9 mouse cellular contexts compared by ENCODE assay signal in genomic region chr12:88983688-88984330, GRCm38 (mm10).
DNase-seq lines count a peak whose midpoint lies in the region; ATAC-seq and TF ChIP-seq lines count a peak whose summit lies in the region.
"Had no signal": no experiment of that assay in that cellular context is flagged by ENCODE, and none has a peak within 500 bp of the region (broad histone marks: within the 10 kb centered on the region; RNA-seq: fewer than 3 reads in every experiment).

No protein-coding gene starts in this region.

- DNase-seq in heart, adult 9 months (ENCODE audit: low spot score in 2 of 2), result no peak
- DNase-seq in c-Kit-positive CD71-positive TER-119-positive erythroid progenitor cells, embryonic 14.5 days (ENCODE audit: low spot score), result peak; percentile 87
- peak; percentile 19 for DNase-seq in heart, postnatal 4 days
- DNase-seq in mesoderm, embryonic 11.5 days (ENCODE audit: low read depth, low spot score), result peak; percentile 41
- DNase-seq in left cerebral cortex, adult 2 months (ENCODE audit: extremely low spot score in 1 of 2, low spot score in 2 of 2), result no peak
- DNase-seq in urinary bladder, postnatal 10 days (ENCODE audit: low spot score), result no peak
- DNase-seq in left cerebral cortex, adult 18-20 months (ENCODE audit: low spot score in 2 of 2), result no peak

- H3K4me1 ChIP-seq in heart, embryonic 11.5 days (ENCODE audit: control insufficient read depth, insufficient read depth, low read length), result peaks cover 20% of the 10 kb centered on the region

- 22% methylated on average over 10 of the region's 10 CpGs for WGBS in heart, embryonic 11.5 days (ENCODE audit: insufficient replicate concordance)

- H3K27ac ChIP-seq in heart, embryonic 11.5 days (ENCODE audit: low read depth, low read length), result peak overlapping the region; percentile 79
- no peak overlapping the region for H3K27ac ChIP-seq in left cerebral cortex, adult 2 months
- H3K27ac ChIP-seq: embryonic facial prominence, embryonic 12.5 days had no signal

- no peak for TF ChIP-seq CTCF in left cerebral cortex, adult 2 months (IDR thresholded peaks at IDR 0.05)

- H3K9me3 ChIP-seq in heart, embryonic 11.5 days (replicated peaks; ENCODE audit: control insufficient read depth, low read length), result no peaks in the 10 kb centered on the region
- H3K9me3 ChIP-seq: embryonic facial prominence, embryonic 12.5 days had no signal

- H3K27me3 ChIP-seq in heart, embryonic 11.5 days (ENCODE audit: control insufficient read depth, insufficient read depth, low read length), result no peaks in the 10 kb centered on the region
- H3K27me3 ChIP-seq: embryonic facial prominence, embryonic 12.5 days had no signal

- no peaks in the 10 kb centered on the region for H3K36me3 ChIP-seq in heart, embryonic 11.5 days (ENCODE audit: control insufficient read depth, insufficient read depth, low read length)
- H3K36me3 ChIP-seq: embryonic facial prominence, embryonic 12.5 days had no signal

- peak overlapping the region; percentile 43 for H3K4me2 ChIP-seq in heart, embryonic 11.5 days
- H3K4me2 ChIP-seq: embryonic facial prominence, embryonic 12.5 days had no signal

- intact Hi-C loops in left cerebral cortex, adult 2 months (cut with DNase I), result no loop called here

- peak; percentile 97 for ATAC-seq in heart, embryonic 11.5 days (replicated peaks; ENCODE audit: insufficient number of reproducible peaks, low FRiP score, low TSS enrichment)

- no peak overlapping the region for H3K9ac ChIP-seq in heart, embryonic 11.5 days (ENCODE audit: low read depth, low read length)
- H3K9ac ChIP-seq: embryonic facial prominence, embryonic 12.5 days had no signal

- H3K4me3 ChIP-seq in heart, embryonic 11.5 days (ENCODE audit: low read depth, low read length), result no peak overlapping the region
- H3K4me3 ChIP-seq in left cerebral cortex, adult 2 months, result no peak overlapping the region
- H3K4me3 ChIP-seq: embryonic facial prominence, embryonic 12.5 days had no signal

Comparison
In these comparisons a context has a peak if more than half of its experiments do, and no peak if none do; other contexts are left out.
1. DNase-seq: peak in c-Kit-positive CD71-positive TER-119-positive erythroid progenitor cells, embryonic 14.5 days (single experiment), heart, postnatal 4 days (single experiment) and mesoderm, embryonic 11.5 days (single experiment); none in heart, adult 9 months (0 of 2), left cerebral cortex, adult 2 months (0 of 2), urinary bladder, postnatal 10 days (single experiment) and left cerebral cortex, adult 18-20 months (0 of 2).